Mouse (Mus musculus) kidney, postnatal 25 days (tissue): ENCODE measurements around the gene Gm11938.
A peak's percentile ranks its signal among the peaks of the same experiment; 100 is the strongest.
"Not testable (repeated sequence)": the region's sequence is repeated elsewhere in the genome, so short reads cannot be mapped to it uniquely, and the experiment has no call there.

ENCODE experiments used
- DNase-seq, 2 experiments: peaks; one replicate each; pipeline ENCODE4 v3.0.0; 2021; ENCODE audit warnings: mixed read lengths in 2 of 2

Gene Gm11938

GRCm38 (mm10) chr11:99603208-99603607, at the start of gene Gm11938:
Gm11938 (minus strand) TSS chr11:99603308.
- not testable (repeated sequence) for DNase-seq

DNA sequence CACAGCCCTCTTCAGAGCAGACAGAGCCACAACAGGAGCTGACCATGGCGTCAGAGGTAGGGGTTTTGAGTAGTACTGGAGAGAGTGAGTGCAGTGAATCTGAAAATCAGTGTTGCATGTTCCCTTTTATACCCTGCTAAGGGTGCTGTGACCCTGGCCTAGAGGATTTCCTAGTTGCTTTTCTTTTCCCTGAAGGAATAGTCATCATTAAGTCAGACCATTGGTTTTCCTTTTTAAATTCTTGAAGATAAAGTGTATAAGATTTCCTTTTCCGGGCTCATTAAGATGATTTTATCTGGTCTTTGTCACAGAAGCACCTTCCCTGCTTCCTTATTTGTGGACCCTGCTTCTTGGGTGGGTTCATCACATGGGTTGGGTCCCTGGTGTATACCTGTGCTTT, 47.0 kb upstream of the Gm11938 start, which contains the start of gene Gm11555:
TSS of gene Gm11555 (minus strand) at position 101 of the 400 bp plus-strand sequence.
- DNase-seq: no peak

GRCm38 (mm10) chr11:99646444-99646843, 43.3 kb upstream of the Gm11938 start:
- no peak for DNase-seq

- DNase-seq: no peak
Measured at GRCm38 (mm10) chr11:99644351-99644750, 41.2 kb upstream of the Gm11938 start.

DNA sequence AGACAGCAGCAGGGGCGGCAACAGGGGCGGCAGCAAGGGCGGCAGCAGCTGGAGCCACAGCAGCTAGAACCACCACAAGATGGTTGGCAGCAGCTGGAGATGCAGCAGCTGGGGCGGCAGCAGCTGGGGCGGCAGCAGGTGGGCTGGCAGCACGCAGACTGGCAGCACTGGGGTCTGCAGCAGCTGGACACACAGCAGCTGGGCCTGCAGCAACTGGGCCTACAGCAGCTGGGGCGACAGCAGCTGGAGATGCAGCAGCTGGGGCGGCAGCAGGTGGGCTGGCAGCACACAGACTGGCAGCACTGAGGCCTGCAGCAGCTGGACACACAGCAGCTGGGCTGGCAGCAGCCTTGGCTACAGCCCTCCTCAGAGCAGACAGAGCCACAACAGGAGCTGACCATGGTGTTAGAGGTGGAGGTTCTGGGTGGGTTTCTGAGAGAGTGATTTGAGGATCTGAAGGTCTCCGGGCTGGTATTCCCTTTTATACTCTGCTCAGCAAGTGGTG, 40.6 kb upstream of the Gm11938 start, which contains the start of gene Krtap4-7:
TSS of gene Krtap4-7 (minus strand) at position 455 of the 505 bp plus-strand sequence.
- DNase-seq: not testable (repeated sequence)

- no peak for DNase-seq
Measured at GRCm38 (mm10) chr11:99640926-99641325, 37.8 kb upstream of the Gm11938 start.

DNA sequence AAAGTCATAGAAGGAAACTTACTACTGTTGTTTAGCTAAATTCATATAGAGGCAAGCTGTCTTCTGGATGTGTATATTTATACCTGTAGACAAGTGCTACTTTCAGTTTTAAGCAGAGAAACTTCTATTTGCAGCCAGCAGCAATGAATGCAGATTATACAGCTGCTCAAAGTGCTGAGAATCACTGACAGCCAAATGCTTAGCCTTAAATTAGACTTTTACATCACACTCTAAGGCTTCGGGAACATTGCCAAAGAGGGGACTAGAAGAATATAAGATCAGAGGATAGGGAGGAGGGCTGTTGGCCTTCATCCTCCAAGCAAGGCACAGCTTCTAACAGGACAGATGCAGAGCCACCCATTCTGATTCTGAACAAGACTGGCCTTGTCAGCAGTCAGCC, 34.0 kb upstream of the Gm11938 start:
- DNase-seq: no peak

- DNase-seq: no peak
Measured at GRCm38 (mm10) chr11:99634653-99635134, 31.6 kb upstream of the Gm11938 start, which contains the start of gene Krtap4-2. Krtap4-2 (minus strand) TSS chr11:99635084.

DNA sequence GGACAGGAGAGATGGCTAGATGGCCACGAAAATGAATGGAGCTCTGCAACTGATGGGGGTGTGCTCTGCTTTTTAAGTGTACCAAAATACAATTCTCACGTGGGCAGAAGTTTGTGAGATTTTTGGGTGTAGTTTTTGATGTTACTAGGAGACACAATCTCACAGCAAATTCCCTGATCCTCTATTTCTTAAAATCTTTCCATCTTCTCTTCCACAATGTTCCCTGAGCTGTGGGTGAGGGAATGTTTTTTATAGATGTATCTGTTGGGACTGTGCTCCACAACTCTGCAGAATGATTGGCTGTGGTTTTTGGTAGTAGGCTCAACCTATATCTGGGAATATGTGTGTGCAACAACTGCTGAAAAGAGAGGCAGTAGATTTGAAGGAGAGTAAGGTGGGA, 30.2 kb upstream of the Gm11938 start:
- no peak for DNase-seq

DNA sequence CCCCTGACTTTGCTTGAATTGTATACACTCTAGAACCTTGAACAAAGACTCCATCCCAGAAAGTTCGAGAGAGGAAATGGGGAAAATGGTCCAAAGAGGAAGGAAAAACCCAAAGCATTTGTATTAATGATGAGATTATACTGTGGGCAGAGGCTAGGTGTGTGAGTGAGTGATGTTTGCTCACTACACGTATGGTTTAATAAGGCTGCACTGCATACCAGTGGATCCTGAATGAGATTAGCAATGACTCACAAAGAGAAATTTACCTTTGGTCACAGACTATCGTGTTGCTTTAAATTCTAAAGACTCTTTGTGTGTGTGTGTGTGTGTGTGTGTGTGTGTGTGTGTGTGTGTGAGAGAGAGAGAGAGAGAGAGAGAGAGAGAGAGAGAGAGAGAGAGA, 27.8 kb upstream of the Gm11938 start:
- no peak for DNase-seq

DNA sequence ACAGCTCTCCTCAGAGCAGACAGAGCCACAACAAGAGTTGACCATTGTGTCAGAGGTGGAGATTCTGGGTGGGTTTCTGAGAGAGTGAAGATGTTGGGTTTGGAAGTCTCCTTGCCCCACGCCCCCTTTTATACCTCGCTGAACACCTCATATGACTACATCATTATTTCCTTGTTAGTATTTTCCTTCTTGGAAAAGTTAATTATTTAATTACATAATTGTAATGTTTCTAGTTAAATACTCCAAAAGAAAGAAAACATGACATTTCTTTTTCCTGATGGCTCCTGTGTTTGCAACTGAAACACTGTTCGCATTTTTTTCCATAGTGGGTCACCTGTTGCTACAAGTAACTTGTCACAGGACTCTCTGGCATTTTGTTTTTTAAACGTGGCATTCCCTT, 25.0 kb upstream of the Gm11938 start, which contains the start of gene Krtap4-1:
TSS of gene Krtap4-1 (minus strand) at position 101 of the 400 bp plus-strand sequence.
- DNase-seq: no peak

- no peak for DNase-seq
Measured at GRCm38 (mm10) chr11:99620335-99620734, 17.2 kb upstream of the Gm11938 start, which contains the start of gene Gm11562. Gm11562 (minus strand) TSS chr11:99620435.

- DNase-seq: no peak
Measured at GRCm38 (mm10) chr11:99614796-99615363, 11.8 kb upstream of the Gm11938 start, which contains the start of gene Krtap2-4. Krtap2-4 (minus strand) TSS chr11:99614846.

- not testable (repeated sequence) for DNase-seq
Measured at GRCm38 (mm10) chr11:99610089-99610488, 7.0 kb upstream of the Gm11938 start, which contains the start of gene Gm11937. Gm11937 (minus strand) TSS chr11:99610189.

DNA sequence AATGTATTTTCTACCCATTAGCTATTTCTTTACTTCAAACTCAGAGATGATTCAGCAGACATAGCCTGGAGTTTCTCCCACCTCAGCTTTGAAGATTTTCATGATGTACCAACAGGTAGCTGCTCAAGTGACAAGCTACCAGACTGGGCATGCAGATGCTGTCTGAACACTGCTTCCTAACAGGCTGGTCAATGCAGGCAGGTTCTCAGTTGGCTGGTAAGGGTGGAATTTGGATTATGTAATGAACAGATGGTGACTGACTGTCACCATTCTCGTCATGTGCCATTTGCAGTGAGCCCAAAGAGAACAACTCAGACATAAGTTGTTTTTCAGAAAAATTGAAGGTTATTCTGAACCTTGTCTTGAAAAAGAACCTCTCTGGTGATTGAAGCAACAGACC, 6.0 kb upstream of the Gm11938 start:
- no peak for DNase-seq

DNA sequence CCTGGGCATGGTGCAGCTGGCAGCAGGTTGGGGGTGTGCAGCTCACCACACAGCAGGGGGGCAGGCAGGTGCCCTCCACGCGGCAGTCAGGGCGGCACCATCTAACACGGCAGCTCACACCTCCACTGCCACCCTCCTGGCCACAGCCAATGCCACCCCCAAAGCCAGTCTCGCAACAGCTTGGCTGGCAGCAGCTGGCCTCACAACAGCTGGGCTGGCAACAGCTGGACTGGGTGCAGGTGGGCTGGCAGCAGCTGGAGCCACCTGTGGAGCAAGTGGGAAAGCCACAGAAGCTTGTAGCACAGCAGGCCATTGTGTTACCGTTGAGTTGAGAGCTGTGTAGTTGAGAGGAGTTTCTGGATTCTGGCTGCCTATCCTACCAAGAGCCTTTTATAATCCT, 5.4 kb downstream of the Gm11938 start, which contains the start of gene Krtap9-3:
TSS of gene Krtap9-3 (minus strand) at position 364 of the 400 bp plus-strand sequence.
- not testable (repeated sequence) for DNase-seq

GRCm38 (mm10) chr11:99590981-99591380, 12.1 kb downstream of the Gm11938 start, which contains the start of gene Krtap1-3:
Krtap1-3 (minus strand) TSS chr11:99591339.
- no peak for DNase-seq

DNA sequence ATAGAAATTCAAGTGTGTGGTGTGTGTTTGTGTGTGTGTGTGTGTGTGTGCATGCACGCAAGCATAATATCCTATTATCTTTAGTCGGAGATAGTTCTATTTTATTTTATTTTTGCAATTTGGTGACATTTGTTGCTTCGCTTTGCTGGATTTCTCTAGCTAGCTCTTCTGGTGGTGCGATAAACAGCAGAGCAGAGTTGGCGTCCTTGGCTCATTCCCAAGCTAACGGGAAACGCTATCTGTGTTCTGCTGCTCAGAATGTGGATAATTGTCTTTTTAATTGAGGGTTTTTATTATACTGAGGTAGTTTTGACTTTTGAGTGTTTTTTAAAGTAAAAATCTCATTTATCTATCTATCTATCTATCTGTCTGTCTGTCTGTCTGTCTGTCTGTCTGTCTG, 18.0 kb downstream of the Gm11938 start:
- no peak for DNase-seq

DNA sequence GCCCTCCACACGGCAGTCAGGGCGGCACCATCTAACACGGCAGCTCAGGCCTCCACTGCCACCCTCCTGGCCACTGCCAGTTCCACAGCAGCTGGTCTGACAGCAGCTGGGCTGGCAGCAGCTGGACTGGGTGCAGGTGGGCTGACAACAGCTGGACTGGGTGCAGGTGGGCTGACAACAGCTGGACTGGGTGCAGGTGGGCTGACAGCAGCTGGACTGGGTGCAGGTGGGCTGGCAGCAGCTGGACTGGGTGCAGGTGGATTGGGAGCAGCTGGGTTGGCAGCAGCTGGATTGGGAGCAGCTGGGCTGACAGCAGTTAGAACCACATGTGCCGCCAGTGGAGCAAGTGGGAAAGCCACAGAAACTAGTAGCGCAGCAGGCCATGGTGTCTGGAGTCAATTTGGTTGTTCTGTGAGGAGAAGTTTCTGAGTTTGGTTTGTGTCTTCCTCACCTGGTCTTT, 19.8 kb downstream of the Gm11938 start, which contains the start of gene Krtap1-4:
TSS of gene Krtap1-4 (minus strand) at position 410 of the 460 bp plus-strand sequence.
- no peak for DNase-seq

DNA sequence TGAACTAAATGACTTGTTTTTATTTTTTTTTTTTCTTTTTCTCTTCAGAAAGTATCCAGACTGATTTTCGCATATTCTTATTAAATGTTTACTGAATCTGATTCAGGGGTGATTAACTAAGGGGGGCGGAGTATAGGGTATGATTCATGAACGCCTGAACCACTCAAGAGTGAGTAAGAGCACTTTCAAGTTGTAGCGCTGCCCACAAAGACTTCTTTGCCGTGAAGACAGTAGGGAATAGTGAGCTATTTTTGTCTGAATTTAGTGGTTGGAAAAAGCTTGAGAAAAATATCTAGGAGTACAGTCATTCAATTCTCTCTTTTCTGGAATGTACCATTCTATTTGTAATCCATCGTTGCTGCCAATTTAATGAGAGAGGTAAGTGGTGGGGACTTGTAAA, 21.5 kb downstream of the Gm11938 start:
- no peak for DNase-seq

- no peak for DNase-seq
Measured at GRCm38 (mm10) chr11:99581051-99581450, 22.1 kb downstream of the Gm11938 start.

DNA sequence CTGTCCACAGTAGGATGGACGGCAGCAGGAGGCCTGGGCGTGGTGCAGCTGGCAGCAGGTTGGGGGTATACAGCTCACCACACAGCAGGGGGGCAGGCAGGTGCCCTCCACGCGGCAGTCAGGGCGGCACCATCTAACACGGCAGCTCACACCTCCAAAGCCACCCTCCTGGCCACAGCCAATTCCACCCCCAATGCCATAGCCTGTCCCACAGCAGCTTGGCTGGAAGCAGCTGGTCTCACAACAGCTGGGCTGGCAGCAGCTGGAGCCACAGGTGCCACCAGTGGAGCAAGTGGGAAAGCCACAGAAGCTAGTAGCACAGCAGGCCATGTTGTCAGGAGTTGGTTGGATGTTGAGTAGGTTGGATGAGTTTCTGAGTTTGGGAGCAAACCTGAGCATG, 22.5 kb downstream of the Gm11938 start, which contains the start of gene Krtap1-5:
TSS of gene Krtap1-5 (minus strand) at position 381 of the 400 bp plus-strand sequence.
- no peak for DNase-seq

- peak; percentile 66 to 77 for DNase-seq
Measured at GRCm38 (mm10) chr11:99574106-99574505, 29.0 kb downstream of the Gm11938 start.

- DNase-seq: no peak
Measured at GRCm38 (mm10) chr11:99573164-99573563, 29.9 kb downstream of the Gm11938 start.
